Mouse (Mus musculus) left cerebral cortex, adult 9 months (tissue): ENCODE results near the gene Fbxo31.
A peak's percentile ranks its signal among the peaks of the same experiment; 100 is the strongest.

Experiments used
- DNase-seq, 2 experiments: peaks; one replicate each; pipeline ENCODE4 v3.0.0; 2022; ENCODE audit warnings: low spot score in 2 of 2

The Fbxo31 gene

GRCm38 (mm10) chr8:121552506-121552905 is 26.1 kb downstream of the Fbxo31 start:
- no peak for DNase-seq

- no peak for DNase-seq
Measured at GRCm38 (mm10) chr8:121551065-121551985, 27.3 kb downstream of the Fbxo31 start.

GRCm38 (mm10) chr8:121550056-121550455 is 28.6 kb downstream of the Fbxo31 start:
- no peak for DNase-seq

- DNase-seq: peak in 1 of 2 experiments; percentile 83
Measured at GRCm38 (mm10) chr8:121547132-121547531, 31.5 kb downstream of the Fbxo31 start.

- no peak for DNase-seq
Measured at GRCm38 (mm10) chr8:121544936-121545335, 33.7 kb downstream of the Fbxo31 start.

- no peak for DNase-seq
Measured at GRCm38 (mm10) chr8:121544276-121544785, 34.3 kb downstream of the Fbxo31 start, which contains the start of gene 1700018B08Rik. 1700018B08Rik (minus strand) TSS chr8:121544320.

- DNase-seq: no peak
Measured at GRCm38 (mm10) chr8:121542901-121543300, 35.7 kb downstream of the Fbxo31 start.

GRCm38 (mm10) chr8:121541862-121542261 is 36.7 kb downstream of the Fbxo31 start:
- DNase-seq: no peak

- no peak for DNase-seq
Measured at GRCm38 (mm10) chr8:121532381-121532780, 46.2 kb downstream of the Fbxo31 start.

- DNase-seq: no peak
Measured at GRCm38 (mm10) chr8:121530639-121531038, 48.0 kb downstream of the Fbxo31 start.

GRCm38 (mm10) chr8:121528790-121529189 is 49.8 kb downstream of the Fbxo31 start:
- DNase-seq: no peak

- no peak for DNase-seq
Measured at GRCm38 (mm10) chr8:121527751-121528150, 50.9 kb downstream of the Fbxo31 start.

- DNase-seq: no peak
Measured at GRCm38 (mm10) chr8:121526811-121527550, 51.6 kb downstream of the Fbxo31 start.

- no peak for DNase-seq
Measured at GRCm38 (mm10) chr8:121525111-121525818, 53.3 kb downstream of the Fbxo31 start.

GRCm38 (mm10) chr8:121513429-121513828 is 65.2 kb downstream of the Fbxo31 start:
- peak in 1 of 2 experiments; percentile 75 for DNase-seq

- no peak for DNase-seq
Measured at GRCm38 (mm10) chr8:121511751-121512150, 66.9 kb downstream of the Fbxo31 start.
